Mouse (Mus musculus): ENCODE measurements at regions not wholly inside any gene's neighbourhood (a gene's known extent, or its start where the extent isn't known, plus 50 kb on each side); places are given as distances from the start of the nearest gene placed in this dataset.

DNA sequence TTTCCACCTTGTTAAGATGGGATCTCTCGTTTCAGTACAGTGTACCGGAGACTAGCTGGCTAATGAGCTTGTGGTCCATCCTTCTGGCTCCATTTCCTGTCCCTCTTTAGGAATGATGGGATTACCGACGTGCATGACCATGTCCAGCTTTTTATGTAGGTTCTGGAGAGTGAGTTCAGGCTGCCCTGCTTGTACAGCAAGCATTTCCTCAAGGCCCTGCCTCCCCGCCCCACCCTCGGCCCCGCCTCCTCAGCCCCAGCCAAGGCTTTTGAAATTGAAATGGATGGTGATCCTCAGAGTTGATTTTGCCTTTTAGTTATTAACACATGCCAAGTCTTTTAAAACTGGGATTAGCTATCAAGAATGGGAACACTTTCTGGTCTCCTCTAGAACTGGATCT lies 190.8 kb downstream of the Otor start:
- no peak for DNase-seq (ENCODE audit: low spot score in 2 of 2)
- intact Hi-C loops (cut with DNase I), result no loop called here

DNA sequence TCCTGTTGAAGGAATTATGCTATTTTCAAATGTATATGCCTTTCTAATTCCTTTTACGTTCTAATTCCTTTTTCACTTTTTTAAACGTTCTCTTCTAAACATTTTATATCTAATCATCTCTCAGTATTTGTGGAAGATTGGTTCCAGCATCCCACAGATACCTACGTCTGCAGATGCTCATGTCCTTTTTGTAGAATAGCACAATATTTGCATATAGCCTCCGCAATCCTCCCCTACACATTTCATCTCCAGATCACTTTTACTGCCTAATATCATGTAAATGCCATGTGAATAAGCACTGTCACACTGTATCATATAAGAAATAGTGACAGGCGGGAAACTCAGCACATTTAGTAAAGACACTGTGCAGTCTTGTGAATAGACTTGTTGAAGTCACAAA lies 192.6 kb downstream of the Otor start:
- intact Hi-C loops (cut with DNase I), result no loop called here
- no peak for DNase-seq (ENCODE audit: low spot score in 2 of 2)

DNA sequence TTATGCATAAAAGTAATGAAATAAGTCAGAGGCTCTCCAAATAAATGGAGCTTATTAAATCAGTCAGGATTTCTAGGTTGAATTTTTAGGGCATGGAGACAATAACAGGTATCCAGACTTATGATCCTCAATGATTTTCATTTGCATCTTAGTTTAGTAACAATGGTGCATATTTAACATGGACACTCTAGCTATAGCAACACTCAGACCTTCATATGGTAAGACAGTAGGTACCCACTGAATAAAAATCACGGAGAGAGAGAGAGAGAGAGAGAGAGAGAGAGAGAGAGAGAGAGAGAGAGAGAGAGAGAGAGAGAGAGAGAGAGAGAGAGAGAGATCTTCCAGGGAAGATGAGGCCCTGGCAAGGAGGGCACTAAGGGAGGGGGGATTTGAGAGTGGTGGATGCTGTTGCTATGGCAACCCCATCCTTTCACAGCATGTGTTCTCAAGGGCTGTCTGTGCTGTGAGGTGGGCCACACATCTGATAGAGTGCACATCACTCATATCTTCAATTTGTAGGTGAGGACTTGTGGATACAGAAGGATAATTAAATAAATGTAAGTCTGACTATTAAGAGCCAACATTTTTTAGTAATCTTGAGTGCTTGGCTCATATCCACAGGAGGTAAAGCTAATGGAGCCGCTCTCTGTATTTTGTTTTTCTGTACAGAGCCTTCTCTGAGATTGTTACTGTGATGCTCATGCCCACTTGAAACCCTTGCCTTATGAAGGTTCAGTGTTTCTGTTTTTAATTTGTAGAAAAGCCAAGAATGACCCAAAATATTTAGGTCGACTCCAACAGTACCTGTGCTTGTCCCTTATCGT lies 227.7 kb downstream of the Otor start:
- DNase-seq (ENCODE audit: low spot score in 2 of 2), result no peak
- intact Hi-C loops (cut with DNase I), result no loop called here

DNA sequence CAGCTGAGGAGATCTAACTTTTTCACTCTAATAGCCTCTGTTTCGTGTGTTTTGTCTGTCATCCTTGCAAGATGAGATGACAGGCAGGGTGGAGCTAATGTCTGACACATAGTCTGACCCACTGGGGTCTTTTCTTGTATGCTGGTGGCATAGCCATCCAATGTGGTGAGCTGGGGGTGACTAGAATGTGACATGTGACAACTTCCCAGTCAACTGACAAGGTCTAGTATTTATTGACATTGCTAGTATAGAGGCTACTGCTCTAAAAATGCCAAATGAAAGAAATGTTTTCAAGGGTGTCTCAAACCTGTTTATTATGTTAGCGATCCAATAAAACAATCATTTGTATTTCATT lies 228.3 kb downstream of the Otor start:
- intact Hi-C loops (cut with DNase I), result no loop called here
- no peak for DNase-seq (ENCODE audit: low spot score in 2 of 2)

DNA sequence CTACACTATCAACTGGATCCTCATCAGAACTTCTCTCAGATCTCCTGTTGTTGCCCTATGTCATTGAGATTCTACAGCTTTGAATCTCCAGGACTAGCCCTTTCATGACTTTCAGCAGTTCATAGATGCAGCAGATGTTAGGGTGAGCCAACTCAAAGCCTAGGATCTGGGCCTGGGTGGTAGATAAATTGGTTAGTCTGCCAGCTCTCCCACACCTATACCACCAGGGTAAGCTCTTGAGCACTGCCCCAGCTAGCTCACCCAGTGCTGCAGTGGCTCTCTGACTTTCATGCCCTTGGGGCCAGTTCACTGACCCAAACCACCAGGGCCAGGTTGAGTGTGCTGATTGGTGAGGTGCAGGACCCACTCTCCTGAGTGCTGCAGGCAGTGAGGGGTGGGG lies 220.5 kb upstream of the Pcsk2 start:
- intact Hi-C loops (cut with DNase I), result no loop called here
- no peak for DNase-seq (ENCODE audit: low spot score in 2 of 2)

DNA sequence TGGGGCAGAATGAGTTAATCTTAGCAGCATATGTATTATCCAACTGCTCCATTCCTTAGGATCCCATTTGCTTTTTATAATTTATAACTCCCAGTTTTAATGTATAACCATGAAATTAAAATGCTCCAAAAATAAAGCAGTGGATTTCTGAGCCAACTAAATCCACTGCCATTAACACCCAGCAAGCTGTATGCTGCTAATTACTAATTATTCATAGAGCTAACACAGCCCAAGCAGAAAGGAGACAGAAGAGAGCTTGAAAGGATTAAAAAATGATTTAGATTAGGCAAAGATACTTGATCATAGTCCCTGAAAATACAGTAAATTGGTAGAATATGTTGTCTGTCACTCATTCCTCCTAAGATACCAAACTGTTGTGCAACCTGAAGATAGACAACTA lies 213.9 kb upstream of the Pcsk2 start:
- no peak for DNase-seq (ENCODE audit: low spot score in 2 of 2)
- intact Hi-C loops (cut with DNase I), result no loop called here

DNA sequence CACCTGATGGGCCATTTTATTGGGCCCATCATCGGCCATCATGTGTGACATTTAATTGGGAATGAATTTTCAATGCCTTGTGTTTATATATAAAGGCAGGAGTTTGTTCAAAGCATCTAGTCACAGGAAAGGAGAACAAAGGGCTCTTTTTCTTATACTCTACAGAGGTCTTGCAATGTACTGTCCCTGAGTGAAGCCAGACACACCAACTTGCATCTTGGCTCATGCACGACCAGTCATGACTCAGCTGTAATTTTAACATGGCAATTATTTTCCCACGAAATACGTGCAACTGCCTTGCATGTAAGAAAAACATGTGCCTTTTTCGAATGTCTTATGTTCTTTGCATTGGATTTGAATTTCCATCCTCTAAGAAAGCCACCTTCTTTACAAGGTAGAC lies 205.6 kb upstream of the Pcsk2 start:
- DNase-seq (ENCODE audit: low spot score in 2 of 2), result no peak
- intact Hi-C loops (cut with DNase I), result no loop called here

DNA sequence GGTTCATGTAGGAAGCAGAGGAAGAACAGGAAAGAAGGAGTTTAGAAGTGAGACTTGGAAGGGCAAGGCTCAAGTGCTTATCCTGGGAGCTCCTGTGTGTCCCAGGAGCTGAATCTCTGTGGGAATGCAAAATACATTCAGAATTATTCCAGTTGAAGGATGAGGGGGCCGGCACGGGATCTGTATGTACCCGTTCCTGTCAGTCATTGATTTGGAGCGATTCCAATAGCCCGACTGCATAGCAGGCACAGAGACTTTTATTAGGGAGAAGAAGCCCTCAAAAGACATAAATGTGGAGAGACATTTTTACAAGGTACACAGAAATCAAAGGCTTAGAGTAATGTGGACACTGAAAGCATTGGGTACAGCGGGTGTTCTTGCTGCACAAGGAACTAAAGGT lies 181.8 kb upstream of the Pcsk2 start:
- no peak for DNase-seq (ENCODE audit: low spot score in 2 of 2)
- intact Hi-C loops (cut with DNase I), result no loop called here

DNA sequence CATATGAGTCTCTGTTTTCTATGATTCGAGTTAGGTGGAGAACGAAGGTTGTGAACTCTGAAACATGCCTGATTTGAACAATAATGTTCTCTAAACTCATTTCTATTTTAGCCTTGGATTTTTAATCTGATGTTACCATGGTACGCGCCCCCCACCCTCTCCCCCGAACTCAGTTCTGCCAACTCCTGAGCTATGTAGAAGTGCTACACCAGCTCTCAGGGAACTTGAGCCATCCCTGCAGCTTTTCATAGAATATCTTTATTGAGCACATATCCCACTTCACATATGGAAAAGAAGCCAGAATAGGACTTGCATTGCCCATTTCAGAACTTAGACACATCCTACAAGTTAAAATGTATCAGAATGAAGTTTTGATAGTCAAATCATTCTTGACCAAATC lies 180.0 kb upstream of the Pcsk2 start:
- no peak for DNase-seq (ENCODE audit: low spot score in 2 of 2)
- intact Hi-C loops (cut with DNase I), result no loop called here
